Mouse (Mus musculus): ENCODE results near the gene Hnrnpa1. TPM values are rescaled to one million over a fixed set of nuclear protein-coding genes. Genes with fewer than 3 reads are reported as not detected.

Gene Hnrnpa1
- total RNA-seq, 2 experiments from 2014 or later = 256 to 265 TPM

GRCm38 (mm10) chr15:103289600-103289999, 49.4 kb downstream of the Hnrnpa1 start:
- no peak overlapping the region for H3K4me3 ChIP-seq
- no peak overlapping the region for H3K27ac ChIP-seq
- DNase-seq (ENCODE audit: low spot score in 2 of 2) = no peak
- no peak for TF ChIP-seq CTCF (conservative IDR thresholded peaks at IDR 0.05)

GRCm38 (mm10) chr15:103290417-103290816, 50.2 kb downstream of the Hnrnpa1 start:
- no peak overlapping the region for H3K4me3 ChIP-seq
- TF ChIP-seq CTCF (conservative IDR thresholded peaks at IDR 0.05) = no peak
- no peak for DNase-seq (ENCODE audit: low spot score in 2 of 2)
- H3K27ac ChIP-seq = no peak overlapping the region

DNA sequence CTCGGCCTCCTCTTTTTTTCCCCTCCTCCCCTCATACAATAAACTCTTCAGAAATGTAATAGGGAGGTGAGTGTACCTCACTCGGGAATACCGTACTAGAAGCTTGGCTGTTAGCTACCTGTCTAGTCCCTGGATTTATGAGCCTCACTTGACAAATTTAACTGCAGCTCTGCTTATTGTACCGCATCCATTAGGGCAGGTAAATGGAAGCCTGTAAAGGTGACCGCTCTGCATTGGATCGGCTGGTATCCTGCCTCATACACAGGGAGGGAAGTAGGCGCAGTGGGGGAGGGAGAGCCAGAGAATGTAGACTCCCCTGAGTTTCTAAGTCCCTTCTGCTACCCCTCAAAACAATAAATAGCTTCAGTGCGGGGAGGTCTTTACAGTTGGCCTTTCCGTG, 50.6 kb downstream of the Hnrnpa1 start:
- no peak for DNase-seq (ENCODE audit: low spot score in 2 of 2)
- Histone ChIP-seq H3K4me3 (no peak overlapping the region), H3K27ac (no peak overlapping the region)
- TF ChIP-seq CTCF (conservative IDR thresholded peaks at IDR 0.05) = no peak

- no peak for TF ChIP-seq CTCF (conservative IDR thresholded peaks at IDR 0.05)
- Histone ChIP-seq H3K27ac (no peak overlapping the region), H3K4me3 (no peak overlapping the region)
- DNase-seq (ENCODE audit: low spot score in 2 of 2) = no peak
Measured at GRCm38 (mm10) chr15:103292673-103293345, 52.6 kb downstream of the Hnrnpa1 start.

GRCm38 (mm10) chr15:103293375-103293774, 53.1 kb downstream of the Hnrnpa1 start:
- no peak overlapping the region for H3K4me3 ChIP-seq
- DNase-seq (ENCODE audit: low spot score in 2 of 2) = no peak
- TF ChIP-seq CTCF (conservative IDR thresholded peaks at IDR 0.05) = peak; percentile 41
- no peak overlapping the region for H3K27ac ChIP-seq

DNA sequence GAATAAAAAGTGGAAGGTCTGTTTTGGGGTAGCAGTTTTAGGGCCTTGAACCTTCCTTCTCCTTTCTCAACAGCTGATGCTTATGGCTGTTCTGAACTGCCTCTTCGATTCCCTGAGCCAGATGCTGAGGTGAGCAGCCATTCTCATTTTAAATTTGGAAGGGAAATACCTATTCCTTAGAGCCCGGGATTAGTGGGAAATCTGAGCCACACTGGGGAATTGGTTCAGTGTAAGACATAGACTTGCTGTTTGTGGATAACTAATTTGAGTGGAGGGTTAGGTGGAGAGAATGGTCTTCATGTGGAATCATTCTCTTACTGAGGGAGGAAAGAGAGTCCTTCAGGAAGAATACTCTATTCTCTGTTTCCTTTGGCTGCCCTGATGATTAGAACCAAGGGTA, 54.4 kb downstream of the Hnrnpa1 start:
- H3K27ac ChIP-seq = no peak overlapping the region
- TF ChIP-seq CTCF (conservative IDR thresholded peaks at IDR 0.05) = no peak
- no peak overlapping the region for H3K4me3 ChIP-seq
- DNase-seq (ENCODE audit: low spot score in 2 of 2) = no peak

DNA sequence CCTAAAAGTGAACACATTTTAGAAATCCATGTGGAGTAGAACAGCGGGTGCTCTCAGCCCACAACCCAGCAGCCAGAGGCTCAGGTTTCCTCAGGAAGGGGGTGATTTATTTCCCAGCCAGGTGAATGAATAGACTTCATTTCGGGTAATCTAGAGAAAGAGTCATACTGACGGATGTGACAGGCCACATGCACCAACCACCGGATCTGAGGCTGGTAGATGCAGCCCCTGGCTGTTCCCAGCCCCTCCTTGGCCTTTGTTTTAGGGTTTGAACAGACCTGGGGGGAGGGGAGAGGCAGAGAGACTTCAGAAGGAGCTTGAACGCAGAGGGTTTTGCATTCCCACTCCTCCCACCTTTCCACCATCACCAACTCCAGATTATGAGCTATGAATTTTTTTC, 55.6 kb downstream of the Hnrnpa1 start:
- no peak for TF ChIP-seq CTCF (conservative IDR thresholded peaks at IDR 0.05)
- Histone ChIP-seq H3K4me3 (no peak overlapping the region), H3K27ac (no peak overlapping the region)
- no peak for DNase-seq (ENCODE audit: low spot score in 2 of 2)

Small RNA genes lying within 50 kb of the gene (microRNA-seq; reads per million reads assigned to microRNA genes)
- gene Mir148b = 97.4 to 117 reads per million in 2 experiments

Other genes with a start within 250 kb of the Hnrnpa1 start
- not detected for gene Hoxc8, start 249.8 kb upstream of the Hnrnpa1 start, total RNA-seq (2021)
- not detected for gene Hoxc6, start 242.2 kb upstream of the Hnrnpa1 start, total RNA-seq (2021)
- gene Hoxc4, start 221.5 kb upstream of the Hnrnpa1 start, total RNA-seq (2021) = not detected
- gene Smug1, start 73.3 kb upstream of the Hnrnpa1 start, total RNA-seq (2021) = 10 to 100 TPM; 17.9 to 18.2 TPM
- 100 to 1,000 TPM; 179 to 187 TPM for gene Cbx5, start 616 bp upstream of the Hnrnpa1 start, total RNA-seq (2021)
- gene Nfe2, start 18.0 kb downstream of the Hnrnpa1 start, total RNA-seq (2021) = not detected
- 10 to 100 TPM; 91.0 to 96.2 TPM for gene Copz1, start 32.3 kb downstream of the Hnrnpa1 start, total RNA-seq (2021)
- under 1 TPM; 0.61 to 0.81 TPM for gene Gpr84, start 70.2 kb downstream of the Hnrnpa1 start, total RNA-seq (2021)
- 10 to 100 TPM; 40.8 to 42.2 TPM for gene Zfp385a, start 99.7 kb downstream of the Hnrnpa1 start, total RNA-seq (2021)
- gene Itga5, start 126.3 kb downstream of the Hnrnpa1 start, total RNA-seq (2021) = 1 to 10 TPM; 1.2 to 2.1 TPM
- not detected for gene Gtsf1, start 190.0 kb downstream of the Hnrnpa1 start, total RNA-seq (2021)
- not detected for gene Gtsf2, start 208.0 kb downstream of the Hnrnpa1 start, total RNA-seq (2021)
- 1 to 10 TPM; 6.9 to 8.7 TPM for gene Nckap1l, start 213.4 kb downstream of the Hnrnpa1 start, total RNA-seq (2021)

Data from layer of hippocampus, adult 2 months (tissue).